Mouse (Mus musculus) liver (tissue): Measurements from ENCODE around the gene Myh7b.

Source experiments
- DNase-seq: peaks from one replicate; pipeline ENCODE4 v3.0.0-alpha.2; 2020; ENCODE audit warnings: mixed read lengths

The Myh7b gene

DNA sequence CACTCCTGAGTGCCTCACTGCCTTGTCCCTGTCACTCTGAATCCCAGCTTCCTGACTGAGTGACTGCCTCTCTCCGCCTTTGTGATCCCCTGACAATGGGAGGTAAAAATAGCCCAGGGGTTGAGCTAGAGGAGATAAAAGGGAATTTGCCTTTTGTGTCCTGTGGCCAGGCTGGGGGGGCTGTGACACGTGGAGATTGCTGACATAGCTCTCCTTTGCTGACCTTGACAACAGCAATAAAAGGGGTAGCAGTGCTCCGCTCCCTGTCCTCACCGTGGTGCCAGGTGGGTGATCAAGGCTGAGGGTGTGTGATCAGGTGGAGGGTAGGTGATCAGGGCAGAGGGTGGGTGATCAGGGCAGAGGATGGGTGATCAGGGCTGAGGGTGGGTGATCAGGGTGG is at the start of gene Myh7b:
Gene Myh7b (plus strand): TSS at position 235 of the 400 bp plus-strand sequence.
- no peak for DNase-seq

DNA sequence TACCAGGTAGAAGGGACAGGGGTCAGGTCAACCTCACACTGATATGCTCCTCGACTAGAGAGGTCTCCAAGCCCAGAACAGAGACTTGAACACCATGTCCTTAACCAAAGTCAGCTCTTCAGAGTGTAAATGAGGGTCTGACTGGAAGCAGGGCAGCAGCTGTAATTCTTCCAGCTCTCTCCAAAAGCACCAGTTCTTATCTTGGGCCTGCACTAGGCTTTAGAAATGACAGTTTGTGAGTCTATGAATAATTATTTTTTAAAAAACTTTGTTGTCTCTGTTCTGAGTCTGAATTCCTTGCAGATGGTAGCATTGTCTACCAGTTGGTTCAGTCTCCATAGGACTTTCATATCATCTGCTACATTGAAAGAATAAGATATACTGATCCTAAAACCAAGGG is 48.8 kb upstream of the Myh7b start:
- no peak for DNase-seq

DNA sequence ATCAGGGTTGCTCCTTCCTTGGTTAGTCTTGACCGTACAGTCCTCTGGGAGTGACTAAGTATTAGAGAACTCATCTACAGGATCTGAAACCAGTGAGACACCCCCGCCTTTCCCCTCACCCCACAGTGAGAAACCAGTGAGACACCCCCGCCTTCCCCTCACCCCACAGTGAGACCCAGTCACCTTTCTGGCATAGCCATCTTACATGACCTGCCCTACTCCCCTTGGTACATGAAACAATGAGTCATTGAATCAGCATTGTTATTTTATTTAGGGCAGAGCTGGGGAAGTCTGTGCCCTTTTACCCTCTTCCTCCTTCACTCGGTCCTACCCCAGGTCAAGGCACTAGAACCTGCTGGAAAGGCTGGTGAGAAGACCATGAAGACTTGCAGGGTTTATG is 48.1 kb upstream of the Myh7b start:
- DNase-seq = no peak

DNA sequence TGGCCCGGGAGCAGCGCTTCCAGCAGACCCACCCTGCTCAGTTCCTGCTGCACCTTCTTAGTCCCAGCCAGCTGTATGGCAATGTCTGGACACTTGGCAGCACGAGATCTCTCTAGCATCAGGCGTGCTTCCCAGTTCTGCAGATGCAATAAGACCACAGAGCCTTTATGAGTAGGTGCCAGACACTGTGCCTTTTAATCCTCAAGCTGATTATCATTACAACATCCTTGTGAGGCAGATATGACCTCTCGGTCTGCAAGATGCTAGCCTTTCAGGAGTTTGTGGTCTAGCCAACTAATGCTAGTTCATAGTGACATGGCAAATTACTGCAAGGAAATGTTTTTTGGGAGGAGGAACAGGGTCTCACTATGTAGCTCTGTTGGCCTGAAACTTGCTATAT is 43.3 kb upstream of the Myh7b start:
- DNase-seq = no peak

DNA sequence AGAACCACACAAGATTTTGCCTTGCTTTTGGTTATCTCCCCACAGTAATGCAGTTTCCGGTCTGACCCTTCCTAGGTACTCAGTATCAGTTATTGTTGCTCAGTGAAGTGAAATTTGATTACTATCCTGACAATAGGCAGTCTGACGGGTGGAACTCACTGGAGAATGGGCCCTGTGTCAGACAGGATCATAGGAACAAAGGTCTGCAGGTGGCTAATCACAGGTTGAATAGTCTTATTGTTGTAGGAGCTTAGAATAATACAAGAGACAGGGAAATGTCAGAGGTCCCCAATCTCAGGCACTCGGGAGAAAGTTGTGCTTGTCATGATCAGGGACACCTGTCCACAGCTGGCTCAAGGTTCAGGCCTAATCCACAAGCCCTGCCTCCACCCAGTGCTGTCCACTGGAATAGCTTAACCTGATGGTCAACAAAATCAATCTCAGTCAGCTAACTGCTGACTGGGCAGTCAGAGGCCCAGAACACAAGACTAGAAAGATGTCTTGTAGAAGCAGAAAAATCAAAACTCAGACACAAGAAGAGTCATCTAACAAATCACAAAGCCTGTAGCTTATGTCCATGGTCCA is 41.7 kb upstream of the Myh7b start:
- no peak for DNase-seq

DNA sequence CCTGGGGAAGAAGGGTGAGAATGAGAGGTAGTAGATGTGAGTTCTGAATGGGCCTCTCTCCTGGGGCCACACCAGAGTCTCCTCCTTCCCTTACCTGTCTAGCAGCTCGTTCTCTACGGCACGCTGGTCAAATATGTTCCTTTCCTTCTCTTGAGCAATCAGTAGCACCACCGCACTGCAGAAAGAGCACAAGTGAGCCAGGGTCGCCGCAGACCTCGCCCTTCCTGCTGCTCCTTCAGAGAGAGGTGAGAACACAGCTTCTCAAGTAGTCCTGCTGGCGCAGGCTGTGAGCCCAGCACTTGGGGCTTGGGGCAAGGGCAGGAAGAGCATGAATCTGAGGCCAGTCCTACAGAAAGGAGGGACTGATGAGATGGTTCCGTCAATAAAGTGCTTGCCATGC is 38.0 kb upstream of the Myh7b start:
- no peak for DNase-seq

DNA sequence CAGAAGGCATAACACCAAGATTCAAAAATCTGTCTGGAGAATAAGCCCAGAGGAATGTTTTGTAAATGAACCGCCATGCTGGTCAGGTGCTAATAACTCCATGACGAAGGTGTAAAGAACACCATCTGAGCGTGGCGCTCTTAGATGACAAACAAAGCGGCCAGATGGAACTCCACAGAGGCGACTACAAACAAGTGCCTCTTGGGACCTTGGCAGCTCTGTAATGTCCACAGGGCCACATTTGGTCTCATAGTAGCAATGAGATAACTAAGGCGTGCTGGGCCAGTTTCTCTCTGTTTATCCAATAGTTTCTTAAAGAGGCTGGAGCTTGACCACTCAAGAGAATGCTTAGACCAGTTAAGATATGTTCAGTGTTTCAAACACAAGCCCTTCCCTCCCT is 37.0 kb upstream of the Myh7b start:
- no peak for DNase-seq

DNA sequence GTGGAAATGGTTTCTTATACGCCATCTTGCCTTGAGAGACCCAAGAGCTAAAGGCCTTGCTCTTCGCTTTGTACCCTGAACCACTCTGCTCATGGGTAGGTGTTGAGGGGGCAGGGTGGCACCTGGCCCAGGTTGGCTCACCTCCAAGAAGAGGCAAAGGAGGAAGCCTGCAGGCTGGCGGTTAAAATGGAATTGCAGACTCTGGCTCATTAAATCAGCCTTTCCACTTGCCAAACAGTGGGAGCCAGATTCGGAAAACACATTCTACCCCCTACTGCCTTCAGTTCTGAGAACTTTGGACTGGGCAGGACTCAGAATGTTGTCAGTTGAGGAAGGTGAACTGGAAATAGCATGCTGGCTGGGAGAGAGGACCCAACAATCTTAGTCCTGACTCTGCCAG is 36.3 kb upstream of the Myh7b start:
- no peak for DNase-seq

DNA sequence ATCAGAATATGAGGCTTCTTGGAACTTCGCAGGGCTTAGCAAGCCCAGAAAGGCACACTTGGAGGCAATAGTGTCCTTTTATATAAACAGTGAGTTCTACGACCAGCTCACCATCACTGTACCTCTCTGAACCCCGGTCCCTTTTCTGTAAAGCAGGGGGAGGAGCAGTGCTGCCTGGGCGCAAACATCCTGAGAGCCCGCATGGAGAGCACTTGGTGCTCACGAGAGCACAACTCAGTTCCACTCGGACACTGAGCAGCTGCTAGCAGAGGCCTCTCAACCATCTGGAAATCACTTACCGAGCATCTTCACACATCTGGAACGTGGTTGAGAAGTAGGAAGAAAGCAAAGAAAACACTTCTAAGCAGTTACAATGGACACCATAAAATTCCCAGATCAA is 34.4 kb upstream of the Myh7b start:
- no peak for DNase-seq

DNA sequence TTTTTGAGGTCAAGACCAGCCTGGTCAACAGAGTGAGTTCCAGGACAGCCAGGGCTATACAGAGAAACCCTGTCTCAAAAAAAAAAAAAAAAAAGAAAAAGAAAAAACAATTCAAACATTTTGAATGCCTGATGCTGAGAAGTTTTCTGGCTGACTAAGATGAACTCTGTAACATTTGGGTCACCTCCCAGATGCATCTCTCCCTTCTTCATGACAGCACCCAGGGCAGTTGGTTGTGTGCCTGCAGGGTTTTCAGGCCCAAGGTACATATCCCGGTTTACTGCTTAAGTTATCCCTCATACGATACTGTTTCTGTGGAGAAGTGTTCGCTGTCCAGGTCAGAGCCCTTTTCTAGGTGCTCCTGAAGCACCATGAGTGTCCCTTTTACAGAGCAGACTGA is 30.7 kb upstream of the Myh7b start:
- no peak for DNase-seq

DNA sequence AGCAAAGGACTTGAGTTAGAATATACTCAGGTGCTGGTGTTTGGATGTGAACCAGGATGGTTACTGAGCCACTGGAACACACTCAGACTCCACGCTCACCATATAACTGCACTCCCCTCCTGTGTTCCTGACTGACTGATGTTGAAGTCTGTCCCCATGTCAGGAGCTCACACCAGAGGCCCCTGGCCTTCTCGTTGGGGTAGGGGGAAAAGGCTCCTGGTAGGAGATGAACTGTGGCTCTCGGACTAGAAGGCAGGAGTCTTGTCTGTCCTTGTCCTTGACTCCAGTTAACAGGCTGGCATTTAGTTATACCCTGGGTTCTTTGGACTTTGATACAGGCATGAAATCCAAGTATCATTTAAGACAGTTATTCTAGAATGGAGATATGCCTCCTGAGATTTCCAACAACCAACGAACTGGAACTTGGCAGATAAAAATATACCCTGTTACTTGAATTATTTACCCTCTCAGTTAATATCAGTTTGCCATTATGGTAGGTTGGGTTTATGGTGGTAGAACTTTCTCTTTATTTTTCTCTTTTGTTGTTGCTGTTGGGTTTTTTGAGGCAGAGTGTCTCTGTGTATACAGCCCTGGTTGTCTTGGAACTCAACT is 28.5 kb upstream of the Myh7b start:
- no peak for DNase-seq

DNA sequence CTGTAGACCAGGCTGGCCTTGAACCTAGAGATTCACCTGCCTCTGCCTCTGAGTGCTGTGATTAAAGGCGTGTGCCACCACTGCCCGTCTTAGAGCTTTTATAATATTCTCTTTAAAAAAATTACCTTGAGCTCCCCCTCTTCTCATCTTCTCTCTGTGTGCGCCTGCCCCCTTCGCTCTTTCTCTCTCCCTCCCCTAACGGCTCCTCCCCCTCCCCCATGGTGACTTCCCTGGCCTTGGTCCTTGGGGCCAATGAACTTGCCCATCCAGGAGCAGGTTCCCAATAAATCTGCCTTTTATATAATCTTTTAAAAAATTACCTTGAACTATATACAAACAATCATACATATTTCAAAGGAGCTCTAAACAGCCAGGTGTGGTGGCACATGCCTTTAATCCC is 28.0 kb upstream of the Myh7b start:
- no peak for DNase-seq

DNA sequence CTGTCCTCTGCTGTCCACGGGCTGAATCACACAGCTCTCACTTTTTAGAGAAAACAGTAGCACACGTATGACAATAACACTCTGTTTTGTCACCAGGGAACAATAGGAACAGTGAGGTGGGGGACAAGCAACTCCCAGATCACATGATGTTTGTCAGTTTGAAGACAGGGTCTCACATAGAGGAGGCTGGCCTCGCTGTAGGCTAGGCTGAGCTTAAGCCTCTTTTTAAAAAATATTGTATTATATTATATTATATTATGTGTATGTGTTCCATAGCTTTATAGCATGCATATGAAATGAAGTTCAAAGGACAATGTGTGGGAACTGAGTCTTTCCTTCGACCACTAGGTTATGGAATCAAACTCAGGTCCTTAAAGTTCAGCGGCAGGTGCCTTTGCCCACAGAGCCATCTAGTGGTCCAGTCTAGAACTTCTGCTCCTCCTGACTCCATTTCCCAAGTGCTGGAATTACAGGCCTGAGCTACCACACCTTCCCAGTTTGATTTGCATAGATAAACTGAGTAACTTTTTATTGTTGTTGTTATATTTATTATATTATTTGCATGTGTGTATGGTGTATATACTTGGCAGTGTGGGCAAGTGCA is 27.0 kb upstream of the Myh7b start:
- DNase-seq = peak; percentile 49

DNA sequence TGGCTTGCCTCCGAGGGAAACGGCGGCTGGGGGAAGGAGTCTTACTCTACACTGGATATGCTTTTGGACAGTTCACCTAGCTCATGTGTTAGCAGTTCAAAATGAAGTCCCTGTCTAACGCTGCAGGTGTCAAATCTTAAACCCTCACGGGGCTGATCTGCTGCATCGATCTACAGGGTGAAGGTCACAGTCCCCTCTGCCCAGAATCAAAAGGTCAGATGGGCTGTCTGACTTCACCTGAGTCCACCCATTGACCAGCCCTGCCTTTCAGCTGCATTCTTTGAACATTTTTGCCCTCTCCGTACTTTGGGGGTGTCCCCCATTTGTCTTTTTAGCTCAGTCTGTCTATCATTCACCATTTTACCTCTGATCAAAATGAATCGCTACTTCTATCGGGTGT is 25.9 kb upstream of the Myh7b start:
- no peak for DNase-seq

DNA sequence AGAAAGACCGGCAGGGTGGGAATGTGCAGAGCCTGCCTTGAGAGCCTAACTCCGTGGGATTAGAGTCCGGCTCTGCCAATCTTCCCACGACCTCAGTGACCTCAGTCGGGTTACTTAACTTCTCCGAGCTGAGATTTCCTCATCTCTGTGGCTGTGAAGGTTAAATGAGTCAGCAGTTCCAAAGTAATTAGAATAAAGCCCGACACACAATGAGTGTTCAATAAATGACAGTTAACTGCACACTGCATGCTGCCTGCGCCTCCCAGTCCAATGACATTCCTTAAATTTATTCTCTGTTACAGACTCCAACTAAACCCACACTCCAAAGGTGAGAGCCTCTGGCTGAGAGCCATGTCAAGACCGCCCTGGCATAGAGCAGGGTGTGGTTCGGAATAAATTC is 25.5 kb upstream of the Myh7b start:
- no peak for DNase-seq

DNA sequence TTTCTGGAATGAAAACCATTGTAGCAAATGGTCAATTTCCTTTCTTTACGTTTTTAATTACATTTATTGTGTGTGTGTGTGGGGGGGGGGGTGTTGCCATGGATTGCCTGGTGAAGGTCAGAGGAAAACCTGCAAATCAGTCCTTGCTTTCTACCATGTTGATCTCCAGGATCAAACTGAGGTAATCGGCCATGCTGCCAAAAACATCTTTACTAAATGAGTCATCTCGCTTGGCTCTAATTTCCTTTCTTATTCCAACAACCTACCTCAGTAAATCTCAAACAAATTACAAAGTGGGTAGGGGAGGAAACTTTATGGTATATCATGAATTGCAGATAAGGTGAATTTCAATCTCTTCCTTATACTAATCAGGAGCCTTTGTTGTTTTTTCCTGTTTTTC is 22.9 kb upstream of the Myh7b start:
- no peak for DNase-seq

DNA sequence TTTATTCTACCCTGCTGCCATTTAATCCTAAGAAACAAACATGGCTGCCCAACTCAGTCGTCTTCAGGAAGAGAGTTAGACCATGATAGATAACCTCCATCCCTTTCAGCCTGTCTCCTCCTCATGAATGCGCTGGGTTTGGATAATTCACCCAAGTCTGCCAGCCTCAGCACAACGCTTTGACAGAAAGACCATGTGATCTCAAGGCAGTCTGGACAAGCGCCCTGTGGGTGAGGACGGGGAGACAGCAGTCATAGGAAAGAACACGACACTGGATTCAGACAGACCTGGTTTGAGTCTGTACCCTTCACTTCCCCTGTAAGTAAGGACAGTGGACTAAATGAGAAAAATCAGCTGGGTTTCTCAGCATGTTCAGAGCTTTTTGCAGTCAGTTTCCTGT is 21.5 kb upstream of the Myh7b start:
- DNase-seq = no peak

DNA sequence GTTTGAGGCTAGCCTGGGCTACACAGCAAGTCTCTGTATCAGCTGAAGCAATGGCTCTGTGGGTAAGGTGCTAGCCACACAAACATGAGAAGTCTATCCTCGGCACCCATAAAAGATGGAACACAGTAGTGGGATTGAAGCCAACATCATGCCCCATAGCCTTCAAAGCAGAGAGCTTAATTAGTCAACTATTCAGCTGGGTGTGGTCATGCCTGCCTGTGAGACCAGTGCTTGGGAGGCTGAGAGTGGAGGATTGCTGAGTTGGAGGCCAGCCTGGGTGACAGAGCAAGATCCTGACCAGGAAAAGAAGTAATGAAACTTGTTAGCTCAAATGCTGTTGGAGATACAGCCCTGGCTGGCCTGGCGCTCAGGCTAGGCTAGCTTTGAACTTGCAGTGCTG is 20.1 kb upstream of the Myh7b start:
- peak; percentile 55 for DNase-seq

DNA sequence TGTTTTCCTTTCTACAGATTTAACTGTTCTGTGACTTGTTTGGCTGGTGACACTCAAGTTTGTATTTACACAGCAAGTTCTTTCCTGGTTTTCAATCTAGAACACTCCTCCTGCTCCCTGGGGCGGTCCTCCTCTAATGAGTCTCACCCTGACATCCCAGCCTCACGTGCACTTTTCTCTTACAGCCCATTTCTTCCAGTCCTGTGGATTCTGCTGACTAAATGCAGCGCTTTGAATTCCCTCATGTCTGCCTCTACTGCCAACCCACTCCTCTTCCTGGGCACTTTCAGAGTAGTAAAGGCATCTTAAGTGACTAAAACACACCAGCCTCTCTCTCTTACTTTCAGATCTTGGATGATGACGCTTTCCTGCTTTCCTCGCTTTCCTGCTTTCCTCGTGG is 19.3 kb upstream of the Myh7b start:
- DNase-seq = peak; percentile 49

DNA sequence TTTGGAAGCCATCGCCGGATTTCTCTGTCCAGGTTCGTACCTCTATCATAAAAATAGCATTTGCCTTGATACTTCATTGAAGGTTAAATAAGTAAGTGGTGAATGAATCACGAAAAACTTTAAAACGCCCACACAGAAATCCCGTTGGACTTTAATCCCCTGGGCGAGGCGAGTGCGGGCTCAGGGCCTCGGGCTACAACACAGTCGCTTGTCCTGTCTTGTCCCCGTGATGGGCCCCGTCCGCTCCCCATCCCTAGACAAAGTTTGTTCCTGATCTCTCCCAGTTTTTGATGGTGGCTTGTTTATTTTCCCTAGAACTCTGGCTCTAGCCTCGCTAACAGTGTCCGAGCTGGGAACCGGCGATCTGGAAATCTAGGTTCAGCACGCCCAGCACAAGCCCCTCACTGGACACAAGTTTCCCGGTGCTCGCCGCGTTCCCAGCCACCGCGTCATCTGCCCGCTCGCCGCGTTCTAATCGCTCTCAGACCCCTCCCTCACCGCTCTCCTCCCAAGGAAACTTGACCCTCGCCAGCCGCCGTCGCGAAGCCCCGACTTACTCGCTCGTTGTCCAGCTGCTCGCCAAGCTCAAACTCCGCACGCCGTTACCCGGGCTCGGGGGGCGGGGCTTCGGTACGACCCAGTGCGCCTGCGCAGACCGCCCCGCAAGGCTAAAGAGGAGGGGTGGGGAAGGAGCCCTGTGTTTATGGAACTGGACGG is 18.7 kb upstream of the Myh7b start, which contains the start of gene Gss:
Gene Gss (minus strand): TSS at position 674 of the 717 bp plus-strand sequence.
- DNase-seq = peak; percentile 99

DNA sequence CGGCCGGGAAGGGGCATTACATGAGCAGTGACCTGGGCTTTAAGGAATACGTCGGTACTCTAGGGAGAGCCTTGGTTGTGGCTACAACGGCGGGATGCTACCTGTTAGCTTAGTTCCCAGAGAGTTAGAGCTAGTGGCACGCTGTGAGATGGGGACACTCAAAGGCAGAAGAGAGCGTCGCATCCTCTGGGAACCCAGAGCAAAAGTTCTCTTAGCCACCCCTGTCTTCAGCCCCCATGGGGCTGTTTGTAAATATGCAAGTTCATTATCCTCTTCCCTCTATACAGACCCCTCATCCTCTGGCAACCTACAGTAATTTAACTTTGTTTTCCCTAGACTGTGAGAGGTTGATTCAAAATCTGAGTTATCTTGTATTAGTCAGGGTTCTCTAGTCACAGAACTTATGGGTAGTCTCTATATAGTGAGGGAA is 18.1 kb upstream of the Myh7b start:
- no peak for DNase-seq

DNA sequence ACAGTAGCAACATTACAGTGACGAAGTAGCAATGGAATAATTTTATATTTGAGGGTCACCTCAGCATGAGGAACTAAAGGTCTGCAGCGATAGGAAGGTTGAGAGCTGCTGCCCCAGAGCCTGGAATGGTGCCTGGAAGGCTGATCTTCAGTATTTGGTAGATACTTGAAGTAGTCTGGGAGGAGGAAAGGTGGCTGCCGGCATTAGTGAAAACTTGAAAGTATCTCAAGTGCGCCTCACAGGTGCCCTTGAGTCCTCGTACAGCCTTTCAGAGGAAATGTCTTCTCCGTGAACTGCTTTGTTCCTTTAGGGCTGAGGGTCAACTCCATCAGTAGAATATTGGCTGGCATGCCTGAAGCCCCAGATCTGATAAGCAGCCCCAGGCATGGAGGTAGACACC is 15.5 kb upstream of the Myh7b start:
- DNase-seq = no peak

DNA sequence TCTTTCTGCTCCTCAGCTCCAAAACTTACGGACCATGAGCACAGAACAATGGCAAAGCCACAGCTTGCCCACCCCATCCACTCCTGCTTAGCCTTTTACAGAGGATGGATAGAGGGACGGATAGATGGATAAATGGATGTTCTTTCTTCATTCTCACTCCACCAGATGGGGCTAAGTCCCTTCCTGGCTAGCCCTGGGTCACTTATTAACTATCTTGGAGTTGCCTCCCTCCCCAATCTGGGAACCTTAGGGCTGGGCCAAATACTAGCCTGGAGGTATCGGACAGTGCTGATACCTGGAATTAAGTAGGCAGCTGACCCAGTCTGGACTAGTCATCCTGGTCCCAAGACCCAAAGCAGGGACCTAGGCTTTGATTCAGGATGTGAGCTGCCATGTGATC is 7.3 kb upstream of the Myh7b start:
- DNase-seq = peak; percentile 57
